Mouse (Mus musculus) thymus, adult 2 months (tissue): ENCODE results near the gene Abl2. TPM values are rescaled to one million over a fixed set of nuclear protein-coding genes. Genes with fewer than 3 reads are reported as not detected.

Source experiments
- DNase-seq: peaks from one replicate; pipeline ENCODE4 v3.0.0; 2021
- H3K27ac ChIP-seq: fragments of 200-500 bp; 2 replicates; pipeline ENCODE4 v1.5.1; 2012; ENCODE audit warnings: low read length, control low read depth; ENCODE audit not compliant: control insufficient read depth, insufficient read depth
- H3K27me3 ChIP-seq: fragments of 200-500 bp; 2 replicates; pipeline ENCODE4 v1.6.1; 2012; ENCODE audit warnings: mild to moderate bottlenecking, low read length, moderate library complexity, mixed read lengths; ENCODE audit not compliant: control insufficient read depth, insufficient read depth
- H3K36me3 ChIP-seq: fragments of 200-500 bp; 2 replicates; pipeline ENCODE4 v1.6.1; 2012; ENCODE audit warnings: mild to moderate bottlenecking, low read length, moderate library complexity; ENCODE audit not compliant: control insufficient read depth, insufficient read depth
- H3K4me1 ChIP-seq: fragments of 200-500 bp; replicated peaks from 2 replicates; pipeline ENCODE4 v1.6.1; 2012; ENCODE audit warnings: low read length; ENCODE audit not compliant: control insufficient read depth, insufficient read depth
- H3K4me3 ChIP-seq: fragments of 200-500 bp; 2 replicates; pipeline ENCODE4 v1.5.1; 2012; ENCODE audit warnings: mild to moderate bottlenecking, low read length, control low read depth, moderate library complexity; ENCODE audit not compliant: control insufficient read depth, insufficient read depth
- CTCF ChIP-seq: fragments of 200-500 bp; IDR thresholded peaks from 2 replicates; pipeline ENCODE4 v1.5.1; 2012; ENCODE audit warnings: mild to moderate bottlenecking, control low read depth, low read length, moderate library complexity, borderline replicate concordance; ENCODE audit not compliant: control insufficient read depth, poor library complexity, insufficient read depth; ENCODE audit errors: extremely low read depth
- POLR2A ChIP-seq: fragments of 200-500 bp; IDR thresholded peaks from 2 replicates; pipeline ENCODE4 v1.6.1; 2012; ENCODE audit warnings: mild to moderate bottlenecking, low read length, control low read depth, moderate library complexity; ENCODE audit not compliant: control insufficient read depth, poor library complexity, insufficient read depth; ENCODE audit errors: extremely low read depth
- WGBS: fragments of 180-500 bp; shearing (Covaris S2); methylation state at CpG from one replicate; pipeline ENCODE4 v1.1.7; 2018; 5-methylcytosine and 5-hydroxymethylcytosine counted together
- polyA plus RNA-seq: library from polyadenylated mRNA; depleted of rRNA; stranded (reverse); fragments of >200 nt; gene quantifications from 2 replicates; pipeline ENCODE4 v1.2.3, GENCODE M21; 2012

Abl2 gene
- polyA plus RNA-seq, 1 experiment, result 18.7 TPM

DNA sequence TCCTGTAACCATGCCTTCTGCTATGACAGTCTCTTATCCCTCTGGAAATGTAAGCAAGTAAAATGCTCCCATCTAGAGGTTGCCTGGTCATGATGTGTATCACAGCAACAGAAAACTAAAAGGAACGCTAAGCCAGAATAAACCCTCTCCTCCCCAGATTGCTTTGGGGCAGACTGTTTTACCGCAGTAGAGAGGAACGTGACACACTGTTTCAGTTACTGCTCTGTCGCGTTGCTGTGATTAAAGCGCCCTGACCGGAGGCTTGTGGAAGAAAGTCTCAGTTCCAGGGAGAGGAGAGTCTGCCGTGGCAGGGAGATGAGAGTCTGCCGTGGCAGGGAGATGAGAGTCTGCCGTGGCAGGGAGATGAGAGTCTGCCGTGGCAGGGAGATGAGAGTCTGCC, 22.6 kb downstream of the Abl2 start:
- H3K36me3 ChIP-seq, result no peaks in the 10 kb centered on the region
- 88% methylated on average over 11 of the region's 11 CpGs for WGBS
- no peak for TF ChIP-seq CTCF
- TF ChIP-seq POLR2A, result no peak
- no peak overlapping the region for H3K27ac ChIP-seq
- no peaks in the 10 kb centered on the region for H3K27me3 ChIP-seq
- H3K4me3 ChIP-seq, result no peak overlapping the region
- no peaks in the 10 kb centered on the region for H3K4me1 ChIP-seq
- no peak for DNase-seq

DNA sequence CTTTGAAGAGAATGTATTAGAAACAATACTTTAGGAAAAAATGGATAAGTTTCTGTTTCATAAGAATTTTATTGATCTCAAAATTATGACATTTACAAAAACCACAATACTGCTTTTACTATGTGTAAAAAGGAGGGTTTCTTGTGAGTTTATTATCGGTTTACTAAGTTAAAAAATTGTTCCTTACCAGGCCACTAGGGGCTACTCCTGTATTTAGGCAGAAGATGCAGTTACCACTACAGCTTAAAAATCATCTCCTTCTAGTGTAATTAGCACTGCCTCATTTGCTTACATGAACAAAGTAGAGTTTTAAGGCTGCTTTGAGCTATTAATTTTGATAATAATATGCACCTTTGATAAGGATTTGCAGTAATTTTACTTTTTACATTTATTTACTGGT, 25.6 kb downstream of the Abl2 start:
- no peaks in the 10 kb centered on the region for H3K4me1 ChIP-seq
- H3K36me3 ChIP-seq, result no peaks in the 10 kb centered on the region
- no peak for TF ChIP-seq CTCF
- TF ChIP-seq POLR2A, result no peak
- H3K27ac ChIP-seq, result no peak overlapping the region
- no peaks in the 10 kb centered on the region for H3K27me3 ChIP-seq
- 43% methylated on average over 1 of the region's 1 CpGs for WGBS
- H3K4me3 ChIP-seq, result no peak overlapping the region
- DNase-seq, result no peak

DNA sequence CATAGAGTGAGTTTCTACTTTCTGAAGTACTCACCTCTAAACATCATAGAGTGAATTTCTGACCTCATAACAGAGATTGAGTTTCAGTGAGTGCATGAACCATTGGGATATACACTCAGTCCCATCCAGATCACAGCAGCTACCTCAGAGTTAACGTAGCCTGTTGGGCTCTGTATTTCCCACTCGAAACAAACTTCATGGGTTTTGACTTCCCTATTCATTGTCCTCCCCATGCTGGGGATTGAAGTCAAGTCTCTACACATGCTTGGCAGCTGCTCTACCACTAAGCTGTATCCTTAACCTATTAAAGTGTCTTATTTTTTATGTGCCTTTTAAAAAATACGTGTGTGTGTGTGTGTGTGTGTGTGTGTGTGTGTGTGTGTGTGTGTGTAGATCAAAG, 26.9 kb downstream of the Abl2 start:
- DNase-seq, result no peak
- 68% methylated on average over 3 of the region's 3 CpGs for WGBS

DNA sequence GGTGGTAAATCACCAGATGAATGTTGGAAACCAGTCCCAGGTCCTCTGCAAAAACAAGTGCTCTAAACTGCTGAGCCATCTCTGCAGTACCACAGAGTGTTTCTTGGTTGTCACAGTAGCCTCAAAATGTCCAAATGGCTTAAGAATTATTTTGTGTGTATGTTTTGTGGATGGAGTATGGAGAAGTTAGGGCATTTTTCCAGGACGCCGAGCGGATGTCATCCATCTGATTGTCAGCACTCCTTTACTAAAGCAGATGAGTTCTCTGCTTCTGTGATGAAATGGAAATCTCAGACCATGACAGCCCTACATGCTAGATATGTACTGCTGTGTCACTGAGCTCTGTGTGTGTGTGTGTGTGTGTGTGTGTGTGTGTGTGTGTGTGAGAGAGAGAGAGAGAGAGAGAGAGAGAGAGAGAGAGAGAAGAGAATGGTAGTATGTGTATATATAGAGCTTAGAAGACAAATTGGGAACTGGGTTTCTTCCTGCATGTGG, 31.3 kb downstream of the Abl2 start:
- TF ChIP-seq CTCF, result no peak
- TF ChIP-seq POLR2A, result no peak
- Histone ChIP-seq H3K4me1 (no peaks in the 10 kb centered on the region), H3K27ac (no peak overlapping the region), H3K36me3 (no peaks in the 10 kb centered on the region), H3K4me3 (no peak overlapping the region), H3K27me3 (no peaks in the 10 kb centered on the region)
- no peak for DNase-seq
- 99% methylated on average over 3 of the region's 3 CpGs for WGBS

More for the DNA sequence above, 26.9 kb downstream of the Abl2 start:
- Histone ChIP-seq H3K4me1 (no peaks in the 10 kb centered on the region), H3K36me3 (no peaks in the 10 kb centered on the region), H3K4me3 (no peak overlapping the region), H3K27ac (no peak overlapping the region), H3K27me3 (no peaks in the 10 kb centered on the region)
- TF ChIP-seq POLR2A, result no peak
- TF ChIP-seq CTCF, result no peak

DNA sequence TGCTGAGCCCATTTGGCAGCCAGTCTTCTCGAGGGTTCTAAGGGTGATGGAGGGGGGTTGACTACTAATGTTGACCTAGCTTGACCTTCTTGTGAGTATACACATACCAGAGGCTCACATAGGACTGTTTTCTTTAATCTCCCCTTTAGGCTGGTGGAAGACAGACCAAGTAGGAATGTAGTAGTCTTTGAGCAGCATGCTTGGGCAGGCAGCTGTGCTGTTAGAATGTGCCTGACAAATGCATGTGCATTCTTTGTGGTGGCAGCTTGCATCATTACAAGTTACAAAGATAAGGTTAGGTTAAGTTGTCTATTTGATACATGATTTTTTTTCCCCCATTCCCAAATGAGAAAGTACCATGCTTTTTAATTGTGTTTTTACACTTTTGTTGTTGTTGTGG, 31.8 kb downstream of the Abl2 start:
- no peak for DNase-seq
- Histone ChIP-seq H3K27ac (no peak overlapping the region), H3K4me3 (no peak overlapping the region), H3K36me3 (no peaks in the 10 kb centered on the region), H3K4me1 (no peaks in the 10 kb centered on the region), H3K27me3 (no peaks in the 10 kb centered on the region)
- TF ChIP-seq POLR2A (no peak), CTCF (no peak)
- WGBS, result 79% methylated on average over 1 of the region's 1 CpGs

DNA sequence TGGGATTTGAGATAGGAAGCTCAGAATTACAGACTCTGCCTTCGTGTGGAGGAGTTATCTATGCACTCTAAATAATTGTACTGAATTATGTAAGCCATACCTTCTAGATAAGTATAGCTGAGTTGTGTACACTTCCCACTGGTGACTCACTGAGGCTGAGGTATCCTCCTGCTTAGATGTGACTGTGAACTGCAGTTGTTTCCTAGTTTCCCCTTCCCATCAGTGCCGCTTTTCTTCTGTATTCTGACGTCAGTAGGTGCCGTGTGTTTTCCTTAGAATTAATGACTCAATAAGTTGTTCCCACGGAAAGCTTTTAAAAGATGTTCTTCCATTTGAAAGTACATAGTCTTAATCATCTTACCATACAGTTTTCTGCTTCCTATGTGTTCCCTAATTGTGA, 34.7 kb downstream of the Abl2 start:
- no peaks in the 10 kb centered on the region for H3K27me3 ChIP-seq
- TF ChIP-seq CTCF (no peak), POLR2A (no peak)
- no peaks in the 10 kb centered on the region for H3K36me3 ChIP-seq
- no peaks in the 10 kb centered on the region for H3K4me1 ChIP-seq
- DNase-seq, result no peak
- no peak overlapping the region for H3K4me3 ChIP-seq
- 93% methylated on average over 5 of the region's 5 CpGs for WGBS
- no peak overlapping the region for H3K27ac ChIP-seq

DNA sequence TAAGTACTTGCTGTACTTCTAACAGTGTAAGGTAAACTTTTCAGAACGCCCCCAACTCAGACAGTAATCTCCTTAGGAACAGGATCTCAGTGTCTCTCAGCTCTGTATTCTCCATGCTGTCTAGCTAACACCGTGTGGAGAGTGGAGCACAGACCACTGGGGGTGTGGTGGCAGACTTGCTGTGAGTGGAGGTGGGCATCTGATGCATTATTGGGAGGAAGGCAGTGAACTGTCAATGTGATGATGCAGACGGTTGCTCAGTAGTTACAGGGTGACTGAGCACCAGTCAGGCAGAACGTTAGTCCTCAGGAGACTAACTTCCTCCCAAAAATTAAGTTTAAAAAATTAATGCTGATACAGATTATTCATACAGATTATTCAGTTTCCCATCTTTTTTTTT, 38.5 kb downstream of the Abl2 start:
- H3K36me3 ChIP-seq, result no peaks in the 10 kb centered on the region
- DNase-seq, result no peak
- TF ChIP-seq CTCF, result no peak
- no peak for TF ChIP-seq POLR2A
- no peaks in the 10 kb centered on the region for H3K4me1 ChIP-seq
- no peak overlapping the region for H3K27ac ChIP-seq
- no peaks in the 10 kb centered on the region for H3K27me3 ChIP-seq
- WGBS, result 93% methylated on average over 4 of the region's 4 CpGs
- H3K4me3 ChIP-seq, result no peak overlapping the region
